Mouse (Mus musculus) lung, postnatal 14 days (tissue): Measurements from ENCODE around the gene Myo16.

Source experiments
- DNase-seq: peaks from one replicate; pipeline ENCODE4 v3.0.0; 2021

Gene Myo16

DNA sequence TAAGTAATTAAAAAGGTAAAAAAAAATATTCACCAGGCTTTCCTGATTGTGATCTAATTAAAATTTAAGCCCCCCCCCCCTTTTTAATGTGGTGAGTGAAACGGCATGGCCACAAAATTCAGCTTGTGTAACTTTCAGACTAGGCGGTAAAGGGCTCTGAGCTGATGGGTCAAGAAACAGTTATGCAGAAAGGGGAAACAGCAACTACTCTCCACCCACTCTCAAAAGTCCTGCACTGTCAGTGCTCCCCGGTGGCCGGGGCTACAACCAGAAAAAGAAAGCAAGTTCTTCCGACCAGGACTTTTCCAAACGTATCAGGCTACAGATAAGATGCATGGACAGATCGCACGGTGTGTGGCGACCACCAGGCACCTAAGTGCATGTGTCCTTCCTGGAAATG, 408.9 kb downstream of the Myo16 start:
- no peak for DNase-seq

DNA sequence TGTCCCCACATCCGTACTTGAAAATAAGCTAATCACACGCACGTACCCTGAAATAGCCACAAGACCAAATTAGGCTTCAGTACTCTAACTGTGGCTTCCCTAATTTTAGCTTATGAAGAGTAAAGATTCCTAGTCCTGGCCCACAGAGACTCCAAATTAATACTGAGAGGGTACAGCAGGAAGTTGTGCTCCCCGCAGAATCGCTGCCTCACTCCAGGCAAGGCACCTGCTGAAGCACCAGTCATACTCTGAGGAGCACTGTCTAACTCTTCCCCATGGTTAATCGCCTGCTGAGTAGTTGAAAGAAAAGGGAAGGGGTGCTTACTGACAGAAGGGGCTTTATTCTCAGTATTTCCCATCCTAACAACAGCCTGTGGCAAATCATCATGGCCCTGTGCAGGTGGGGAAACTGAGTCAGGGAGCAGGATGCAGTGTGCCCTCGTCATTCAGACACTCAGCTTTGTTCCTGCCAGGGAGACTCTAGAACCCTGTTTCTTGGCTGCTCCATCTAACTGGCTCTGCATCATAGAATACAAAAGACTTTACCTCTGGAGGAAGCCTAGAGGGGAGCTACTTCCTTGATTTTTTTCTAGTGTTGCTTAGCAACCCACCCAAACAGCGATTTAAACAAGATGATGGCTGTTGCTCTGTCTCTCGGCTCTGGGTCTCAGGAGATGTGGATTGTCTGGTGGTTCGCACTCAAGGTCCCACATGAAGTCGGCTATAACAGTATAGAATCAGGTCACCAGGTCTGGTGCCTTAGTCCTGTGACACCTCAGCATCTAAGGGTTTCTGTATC, 411.7 kb downstream of the Myo16 start:
- DNase-seq: no peak

DNA sequence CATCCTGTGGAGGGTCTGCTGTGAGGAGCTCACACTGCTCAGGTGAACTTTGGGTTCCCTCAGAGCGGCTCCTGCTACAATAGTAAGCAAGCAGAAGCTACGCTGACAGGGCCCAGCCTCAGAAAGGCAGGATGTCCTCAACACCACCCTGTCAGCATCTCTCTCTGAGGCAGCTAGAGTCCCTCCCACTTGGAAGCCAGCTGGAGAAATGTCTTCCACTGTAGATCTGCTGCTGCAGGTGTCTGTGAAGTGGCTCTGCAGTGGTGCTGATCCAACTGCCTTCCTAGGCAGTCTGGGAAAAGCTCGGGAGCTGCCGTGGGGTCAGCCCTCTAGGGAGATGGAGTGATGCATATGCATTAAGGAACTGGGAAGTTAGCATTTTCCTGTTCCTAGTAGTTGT, 414.7 kb downstream of the Myo16 start:
- DNase-seq: no peak

DNA sequence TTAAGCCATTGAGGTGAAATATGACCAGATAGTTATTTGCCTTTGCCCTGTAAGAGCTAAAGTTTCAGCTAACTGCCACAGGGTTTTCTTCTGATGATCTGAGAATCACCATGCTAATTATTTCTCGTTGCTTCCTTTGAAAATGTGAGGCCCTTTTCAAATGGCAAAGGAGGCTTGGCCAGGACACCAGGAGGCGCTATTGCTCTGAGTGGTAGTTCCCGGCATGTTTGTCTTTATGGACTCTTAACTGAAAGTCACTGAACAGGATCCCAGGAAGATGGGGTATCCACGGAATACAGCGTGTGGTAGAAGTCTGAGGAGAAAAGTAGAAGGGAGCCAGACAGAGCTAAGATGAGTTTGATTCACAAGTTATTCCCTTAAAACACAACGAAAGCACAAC, 420.4 kb downstream of the Myo16 start:
- peak; percentile 90 for DNase-seq

DNA sequence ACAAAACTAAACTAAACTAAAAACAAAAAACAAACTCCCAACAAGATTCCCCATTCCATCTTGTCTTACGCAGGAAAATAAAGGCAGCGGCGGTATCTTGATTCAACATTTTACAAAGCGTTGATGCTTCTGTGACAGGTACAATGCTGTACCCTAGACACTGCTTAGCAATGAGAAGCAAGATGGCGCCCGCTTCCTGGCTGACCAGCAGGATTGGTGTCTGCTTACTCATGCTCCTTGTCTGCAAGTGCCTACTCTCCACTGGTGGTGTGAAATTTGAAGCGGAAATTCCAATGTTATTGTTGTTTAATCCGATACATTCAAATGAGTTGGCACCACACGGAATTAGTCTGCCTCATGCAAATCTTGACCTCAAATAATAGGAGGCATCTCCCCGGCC, 421.5 kb downstream of the Myo16 start:
- DNase-seq: no peak

DNA sequence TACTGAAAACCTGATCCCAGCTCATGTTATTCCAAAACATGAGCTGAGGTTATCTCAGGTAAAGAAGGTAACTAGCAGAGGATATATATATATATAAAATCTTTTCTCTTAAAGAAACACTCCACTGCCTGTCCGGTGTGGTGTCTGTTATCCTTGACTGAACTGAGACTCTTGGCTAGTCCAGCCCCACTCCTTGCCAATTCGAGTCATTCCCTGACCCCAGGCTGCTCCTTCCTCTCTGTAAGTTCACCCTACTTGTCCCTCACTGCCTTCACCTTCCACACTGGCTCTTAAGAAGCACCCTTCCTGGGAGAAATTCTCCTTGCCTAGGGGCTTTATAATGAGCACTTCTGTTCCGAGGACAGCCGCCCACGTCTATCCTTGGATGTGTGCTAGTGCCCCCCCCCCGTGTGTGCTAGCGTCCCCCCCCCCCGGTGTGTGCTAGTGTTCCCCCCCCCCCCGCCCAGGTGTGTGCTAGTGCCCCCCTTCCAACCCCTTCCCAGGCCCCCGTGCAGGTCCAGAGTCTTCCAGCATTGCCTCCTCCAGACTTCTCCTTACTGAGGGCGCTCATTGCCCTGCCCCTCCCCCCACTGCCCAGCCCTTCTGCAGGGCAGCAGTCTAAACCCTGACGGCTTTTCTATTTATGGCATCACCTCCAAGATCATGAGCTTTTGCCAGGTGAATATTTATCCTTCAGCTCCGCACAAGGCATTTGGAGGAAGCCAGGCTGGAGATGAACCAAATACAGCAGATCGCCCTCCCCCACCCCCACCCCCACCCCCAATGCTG, 433.4 kb downstream of the Myo16 start:
- peak; percentile 37 for DNase-seq

DNA sequence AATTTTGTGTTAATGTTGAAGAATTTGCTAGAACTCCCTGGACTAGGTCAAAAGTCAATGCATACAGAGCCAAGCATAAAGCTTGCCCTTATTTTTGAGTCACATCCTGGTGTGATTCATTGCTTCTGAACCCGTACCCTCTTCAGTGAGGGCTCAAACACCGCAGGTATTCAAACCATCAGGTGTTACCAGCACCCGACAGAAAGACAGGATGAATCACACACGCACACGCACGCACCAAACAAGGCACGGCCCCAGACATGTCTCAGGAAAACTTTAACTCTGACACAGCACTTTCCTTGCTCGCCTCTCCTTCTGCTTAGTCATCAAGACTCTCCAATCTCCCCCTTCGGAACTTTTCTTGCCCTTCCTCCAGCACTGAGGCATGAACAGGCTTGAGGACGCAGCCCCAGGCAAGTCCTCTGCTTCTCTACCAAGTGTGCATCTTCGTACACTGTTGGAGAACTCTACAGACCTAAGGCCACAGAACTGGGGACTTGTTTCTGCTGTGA, 435.8 kb downstream of the Myo16 start:
- DNase-seq: no peak

DNA sequence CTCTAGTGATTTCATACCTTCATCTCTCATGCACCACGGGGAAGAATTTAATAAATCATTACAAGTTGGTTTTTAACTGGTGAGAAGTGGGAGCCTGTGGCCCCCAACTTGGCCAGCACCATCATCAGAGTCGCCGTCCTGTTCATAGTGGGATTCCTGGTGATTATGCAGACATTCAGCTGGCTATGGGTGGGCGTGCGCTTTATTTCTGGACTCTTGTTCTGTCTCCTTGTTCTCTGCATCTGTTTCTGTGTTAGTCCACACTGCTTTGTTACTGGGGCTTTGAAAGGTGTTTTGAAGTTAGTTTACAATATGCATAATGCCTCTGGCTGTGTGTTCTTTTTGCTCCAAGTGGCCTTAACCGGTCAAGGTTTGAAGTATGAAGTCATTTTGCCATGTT, 439.2 kb downstream of the Myo16 start:
- DNase-seq: no peak

DNA sequence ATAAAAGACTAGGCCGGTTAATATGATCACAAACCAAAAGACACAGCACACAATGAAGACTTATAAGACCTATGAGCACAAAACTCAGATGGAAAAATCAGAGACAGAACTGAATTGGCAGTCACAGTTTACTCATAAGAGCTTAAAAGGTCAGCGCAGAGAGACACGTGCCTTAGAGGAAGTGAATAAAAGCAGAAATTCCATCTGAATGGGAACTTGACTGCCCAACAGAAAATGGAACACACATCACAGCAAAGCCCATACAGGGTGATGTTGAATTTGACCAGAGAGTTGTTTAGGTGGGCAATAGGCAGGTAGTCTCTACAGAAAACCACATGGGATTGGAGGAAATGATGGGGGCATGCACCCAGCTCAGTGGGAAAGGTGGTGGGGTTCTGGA, 442.6 kb downstream of the Myo16 start:
- no peak for DNase-seq

DNA sequence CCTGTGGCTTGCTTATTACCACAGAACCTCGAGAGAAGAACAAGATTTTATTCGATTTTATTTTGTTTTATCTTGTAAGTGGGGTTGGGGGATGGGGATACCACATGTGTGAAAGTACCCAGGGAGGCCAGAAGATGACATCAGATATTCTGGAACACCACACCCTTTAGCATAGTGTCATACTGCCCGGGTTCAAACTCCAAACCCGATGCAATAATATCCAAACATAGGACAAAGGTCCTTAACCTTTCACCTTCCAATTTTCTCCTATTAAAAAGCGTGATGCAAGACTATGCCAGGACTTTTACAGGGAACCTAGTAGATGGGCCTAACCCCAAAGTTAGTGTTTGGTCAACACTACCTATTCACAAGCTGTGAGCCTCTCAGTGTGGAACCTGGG, 443.9 kb downstream of the Myo16 start:
- no peak for DNase-seq

DNA sequence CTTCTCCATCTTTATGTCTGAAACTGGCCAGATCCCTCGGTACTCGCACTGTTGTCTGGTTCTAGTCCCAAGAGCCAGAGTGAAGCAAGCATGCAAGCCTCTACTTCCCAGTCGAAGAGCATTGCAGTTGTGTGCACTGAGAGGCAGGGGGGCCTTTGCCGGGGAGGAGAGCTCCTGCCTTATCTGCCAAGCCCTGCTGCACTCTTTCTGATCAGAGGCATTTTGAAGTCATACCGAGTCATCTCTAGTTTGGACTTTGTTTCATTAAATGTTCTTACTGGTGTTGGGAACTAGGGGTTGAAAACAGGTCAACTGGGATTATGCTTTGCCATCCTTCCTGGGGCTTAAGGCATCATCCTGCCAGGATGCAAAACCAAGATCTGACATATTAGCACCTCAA, 445.2 kb downstream of the Myo16 start:
- DNase-seq: no peak

DNA sequence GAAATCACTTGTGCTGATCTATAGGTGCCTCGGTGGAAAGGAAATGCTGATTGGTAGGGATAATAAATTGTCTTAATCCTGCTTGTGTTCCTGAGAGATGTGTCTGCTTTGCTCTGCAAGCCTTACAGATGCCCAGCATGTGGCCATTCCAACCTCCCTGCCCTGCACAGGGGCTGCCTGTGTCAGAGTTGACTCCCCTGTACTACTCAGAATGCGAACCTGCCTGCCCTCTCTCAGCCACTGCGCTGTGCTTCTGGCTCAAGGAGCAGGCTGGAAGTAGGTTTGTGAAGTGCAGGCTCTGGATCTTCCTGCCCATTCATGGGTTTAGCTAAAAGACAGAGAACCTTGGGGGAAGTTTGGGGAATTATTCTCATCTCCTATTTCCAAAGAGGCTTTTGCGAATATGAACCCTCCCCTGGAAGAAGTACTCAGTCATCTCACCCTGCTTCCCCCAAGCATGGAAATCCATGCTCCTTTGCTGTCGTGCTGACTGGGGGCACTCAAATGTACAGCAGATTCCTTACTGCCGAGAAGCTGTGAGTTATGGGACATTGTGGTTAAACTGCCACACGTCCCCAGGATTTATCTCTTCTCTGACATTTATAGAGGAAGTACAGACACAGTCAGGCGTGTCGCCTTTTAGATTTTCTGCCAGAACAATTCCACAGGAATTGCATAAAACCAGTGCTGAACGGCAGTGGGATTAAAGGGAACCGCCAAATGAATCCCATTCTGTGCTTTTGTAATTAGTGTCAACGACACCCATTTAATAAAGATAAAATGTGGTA, 452.5 kb downstream of the Myo16 start:
- no peak for DNase-seq

DNA sequence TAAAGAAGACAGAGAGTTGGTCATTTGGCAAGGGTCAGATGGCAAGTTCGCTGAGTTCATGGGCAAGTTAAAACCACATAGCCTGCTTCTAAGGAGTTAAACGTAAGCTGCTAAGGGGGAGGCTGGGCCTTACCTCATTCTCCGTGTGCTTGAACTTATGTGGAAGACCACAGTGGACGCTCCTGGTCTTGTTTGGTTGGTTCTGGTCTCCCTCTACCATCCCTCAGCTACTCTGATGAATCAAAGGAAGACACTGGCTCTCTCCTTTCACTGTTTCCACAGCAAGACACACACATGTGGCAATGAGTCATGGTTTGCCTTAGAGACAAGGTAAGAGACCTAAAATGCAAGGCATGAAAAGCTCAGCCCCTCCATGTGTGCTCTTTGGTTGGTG, 453.1 kb downstream of the Myo16 start:
- DNase-seq: no peak

DNA sequence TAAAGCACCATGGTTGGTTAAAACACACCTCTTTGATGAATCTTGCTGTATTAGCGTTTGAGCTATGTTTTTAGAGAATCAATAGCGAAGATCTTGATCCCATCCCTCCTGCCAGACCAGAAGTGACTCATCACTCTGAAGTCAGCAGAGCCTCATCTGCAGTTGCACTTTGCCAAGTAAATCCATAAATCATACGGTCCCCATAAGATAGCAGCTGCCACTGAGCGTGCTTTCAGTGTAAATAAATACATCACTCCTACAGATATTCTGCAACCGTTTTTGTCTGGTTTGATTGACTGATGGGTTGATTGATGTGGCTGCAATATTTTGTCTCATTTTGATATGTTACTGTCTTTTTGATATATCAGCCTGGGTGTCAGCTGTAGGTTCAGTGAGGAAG, 457.9 kb downstream of the Myo16 start:
- DNase-seq: no peak

DNA sequence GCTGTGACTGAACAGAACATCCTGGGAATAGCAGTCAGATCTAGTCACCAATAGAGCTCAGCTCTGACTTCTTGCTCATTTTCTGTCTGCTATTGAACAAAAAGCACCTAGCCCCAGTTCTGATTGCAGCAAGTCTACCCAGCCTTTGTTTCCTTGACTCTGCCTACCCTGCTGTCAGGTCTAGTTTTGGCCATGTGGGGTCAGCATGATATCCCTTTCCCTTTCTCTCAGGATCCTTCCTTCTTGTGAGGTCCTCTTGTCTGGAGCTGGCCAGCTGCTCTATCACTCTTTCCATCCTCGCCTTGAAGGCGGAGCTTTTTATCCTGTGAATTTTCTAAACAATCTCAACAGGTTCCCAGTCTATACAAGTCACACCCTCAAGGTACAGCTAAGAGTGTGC, 459.7 kb downstream of the Myo16 start:
- DNase-seq: peak; percentile 18

DNA sequence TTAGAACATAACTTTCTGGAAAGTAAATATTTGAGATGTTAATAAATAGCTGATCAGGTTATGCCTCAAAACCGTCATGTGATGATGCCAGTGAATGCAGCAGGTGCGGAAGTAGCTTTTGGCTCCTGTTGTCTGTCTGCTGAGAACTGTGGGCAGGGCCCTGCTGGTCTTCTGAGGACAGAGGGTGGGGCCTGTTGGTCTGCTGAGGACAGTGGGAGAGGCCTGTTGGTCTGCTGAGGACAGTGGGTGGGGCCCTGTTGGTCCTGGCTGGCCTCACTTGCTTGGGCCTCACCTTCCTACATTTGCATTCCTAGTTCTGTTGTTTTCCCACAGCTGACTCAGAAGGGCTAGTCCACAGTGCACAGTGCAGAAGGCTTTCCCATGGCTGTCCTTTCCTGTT, 466.0 kb downstream of the Myo16 start:
- DNase-seq: peak; percentile 8

DNA sequence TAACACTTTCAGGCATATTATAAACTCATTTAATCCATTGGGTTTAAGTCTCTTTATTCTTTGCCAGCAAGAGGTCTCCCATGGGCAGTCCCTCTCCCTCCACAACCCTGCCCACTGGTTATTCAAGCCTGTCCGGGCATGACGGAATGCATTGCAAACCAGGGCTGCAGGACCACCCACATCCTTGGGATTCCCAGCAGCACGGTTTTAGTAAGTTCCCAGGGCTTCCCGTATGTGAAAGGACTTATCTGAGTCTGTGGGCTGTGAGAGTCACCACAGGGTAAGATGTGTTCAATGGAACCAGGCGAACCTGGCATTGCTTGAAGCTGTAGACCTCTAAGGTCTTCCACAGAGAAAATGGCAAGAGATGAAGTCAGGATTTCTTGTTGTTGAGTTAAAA, 471.6 kb downstream of the Myo16 start:
- DNase-seq: no peak

DNA sequence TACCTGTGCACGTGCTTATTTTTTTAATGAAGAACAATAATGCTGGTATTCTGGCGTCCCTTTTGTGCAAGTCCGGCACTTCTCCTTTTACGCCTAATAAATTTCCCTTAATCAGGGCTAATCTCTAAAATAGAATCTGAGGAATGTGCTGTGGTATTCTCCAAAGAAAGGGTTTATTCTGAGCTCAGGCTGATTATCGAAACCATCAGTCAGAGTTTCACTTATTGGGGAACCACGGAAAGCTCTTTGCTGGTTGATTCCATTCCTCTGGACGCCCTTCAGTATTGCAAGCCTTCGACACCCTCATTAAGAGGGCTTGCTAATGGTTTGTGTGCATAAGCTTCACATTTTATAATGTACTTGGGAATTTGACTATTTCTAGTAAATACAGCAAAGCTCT, 475.0 kb downstream of the Myo16 start:
- no peak for DNase-seq

DNA sequence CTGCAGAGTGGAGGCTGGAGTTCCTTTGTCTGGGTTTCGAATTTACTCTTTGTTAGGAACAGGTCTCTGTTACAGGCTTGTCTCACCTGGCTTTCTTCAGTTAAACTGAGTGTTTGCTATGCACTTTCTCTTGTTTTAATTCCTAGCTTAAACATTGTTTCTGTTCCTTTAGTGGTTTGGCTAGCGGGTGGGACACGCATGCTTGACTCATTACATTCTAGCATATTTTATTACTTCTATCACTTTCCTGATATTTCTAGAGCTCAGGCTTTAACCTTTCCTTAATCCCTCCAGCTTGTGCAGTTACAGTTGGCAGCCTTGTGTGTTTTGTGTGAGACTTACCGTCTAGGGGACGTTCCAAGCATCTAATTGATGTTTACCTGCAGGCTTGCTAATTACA, 476.2 kb downstream of the Myo16 start:
- no peak for DNase-seq

DNA sequence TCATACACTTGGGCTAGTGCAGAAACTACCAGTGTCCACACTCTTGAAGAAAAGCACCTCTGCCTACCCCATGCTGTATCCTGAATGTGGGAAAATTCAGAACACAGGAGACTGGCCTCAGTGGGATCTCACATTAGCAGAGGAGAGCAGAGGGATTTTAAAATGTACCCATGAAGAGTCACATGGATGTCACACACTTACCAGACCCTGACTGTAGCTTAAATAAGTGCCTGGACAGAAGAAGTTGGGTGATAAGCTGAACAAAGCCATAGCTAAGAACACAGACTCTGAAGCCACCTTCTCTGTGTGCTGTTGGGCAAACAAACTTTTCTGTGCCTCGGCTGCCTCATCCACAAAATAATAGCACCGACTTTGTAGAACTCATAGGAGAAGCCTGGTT, 477.3 kb downstream of the Myo16 start:
- DNase-seq: no peak

DNA sequence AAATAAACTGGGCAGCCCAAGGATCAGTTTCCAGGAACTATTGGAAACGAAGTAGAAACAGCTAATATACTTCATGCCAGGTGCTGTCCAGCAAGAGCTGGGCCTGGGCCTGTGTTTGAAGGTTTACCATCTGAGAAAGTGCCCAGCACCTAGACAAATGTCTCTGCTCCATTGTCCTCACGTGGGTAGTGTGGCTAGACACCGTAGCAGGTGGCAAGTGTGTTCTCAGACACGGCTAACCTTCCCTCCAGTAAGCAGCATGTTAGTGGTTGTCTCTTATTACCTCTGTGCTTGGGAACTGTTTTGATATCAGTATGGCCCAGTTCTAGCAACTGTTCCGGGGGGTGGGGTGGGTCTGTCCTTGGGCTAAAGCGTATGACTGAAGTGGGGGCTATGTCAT, 478.9 kb downstream of the Myo16 start:
- DNase-seq: no peak

DNA sequence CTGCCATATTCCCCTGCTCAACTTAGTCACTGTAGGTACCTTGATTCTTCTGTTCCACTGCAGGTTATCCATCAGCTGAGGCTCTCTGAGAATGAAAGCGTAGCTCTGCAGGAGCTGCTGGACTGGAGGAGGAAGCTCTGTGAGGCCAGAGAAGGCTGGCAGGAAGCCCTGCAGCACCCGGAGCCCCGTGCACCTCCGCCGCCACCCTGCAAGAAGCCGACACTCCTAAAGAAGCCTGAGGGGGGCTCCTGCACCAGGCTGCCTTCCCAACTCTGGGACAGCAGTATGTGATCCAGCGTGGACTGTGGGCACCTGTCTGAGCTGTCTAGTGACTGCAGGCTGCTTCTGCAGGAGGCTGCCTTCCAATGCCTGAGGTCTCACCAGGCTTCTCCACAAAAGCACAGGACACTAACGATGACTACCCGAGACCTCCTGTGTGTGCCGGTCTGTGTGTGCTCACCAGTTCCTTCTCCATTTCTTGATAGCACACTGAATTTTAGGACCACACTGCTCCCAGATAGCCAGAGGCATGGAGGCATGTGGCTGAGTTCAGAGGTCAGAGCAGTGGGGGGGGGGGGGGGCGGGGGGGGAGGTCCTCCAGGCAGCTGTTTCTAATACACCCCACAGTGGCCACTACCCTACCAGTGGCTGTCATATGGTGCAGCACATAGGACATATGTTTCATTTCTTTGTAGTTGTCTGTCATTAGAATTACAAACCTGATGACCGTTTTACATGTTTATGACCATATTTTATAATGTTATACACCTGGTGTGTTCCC, 479.8 kb downstream of the Myo16 start:
- DNase-seq: no peak

DNA sequence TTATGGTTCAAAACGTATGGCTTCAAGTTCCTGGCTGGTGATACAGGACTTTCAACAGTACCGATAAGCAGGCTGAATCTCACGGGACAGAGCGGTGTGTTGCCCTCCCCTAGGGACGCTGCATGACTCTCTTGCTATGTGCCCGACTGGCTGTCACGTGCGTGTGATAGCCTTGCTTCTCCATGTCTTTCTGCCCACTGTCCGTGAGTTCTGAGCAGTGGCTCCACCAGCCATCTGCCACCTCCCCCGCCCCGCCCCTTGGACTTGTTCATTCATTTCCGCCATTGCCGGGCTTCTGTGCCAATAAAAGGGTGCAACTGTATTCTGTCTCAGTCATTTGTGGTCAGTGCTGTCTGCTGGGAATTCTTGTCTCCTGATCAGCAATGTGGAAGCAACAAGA, 480.7 kb downstream of the Myo16 start:
- DNase-seq: no peak
